Mouse (Mus musculus) adrenal gland, adult 2 months (tissue): ENCODE results near the gene Mrpl50. TPM values are rescaled to one million over a fixed set of nuclear protein-coding genes. Genes with fewer than 3 reads are reported as not detected.
"Not testable (repeated sequence)": the region's sequence is repeated elsewhere in the genome, so short reads cannot be mapped to it uniquely, and the experiment has no call there.

ENCODE experiments used
- DNase-seq: peaks from one replicate; pipeline ENCODE4 v3.0.0; 2021
- polyA plus RNA-seq: library from polyadenylated mRNA; depleted of rRNA; stranded (reverse); fragments of >200 nt; gene quantifications from 2 replicates; pipeline ENCODE4 v1.2.3, GENCODE M21; 2012; rRNA removed
- total RNA-seq, 2 experiments: library from RNA; stranded (reverse); gene quantifications; 2 replicates each; pipeline ENCODE4 v1.2.3; 2021

Gene Mrpl50
- total and polyA plus RNA-seq, 3 experiments, result 0.95 to 48.5 (median 42.9) TPM

DNA sequence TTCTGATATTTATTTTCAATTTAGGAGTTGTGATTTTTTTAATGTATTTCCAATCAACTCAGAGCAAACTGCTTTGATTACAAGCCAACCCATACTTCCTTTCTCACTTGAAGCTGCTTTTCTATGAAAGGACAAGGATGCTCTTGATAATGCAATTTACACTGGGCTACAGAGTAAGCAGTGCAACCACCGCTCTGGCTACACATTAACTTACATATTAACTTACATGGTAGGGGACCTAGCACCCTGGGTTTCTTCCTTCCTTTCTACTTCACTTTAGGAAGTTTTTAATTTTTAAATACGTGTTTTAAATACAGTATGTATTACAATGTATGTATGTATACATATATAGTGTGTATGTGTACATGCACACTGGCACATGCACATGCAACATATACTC is 11.7 kb downstream of the Mrpl50 start:
- DNase-seq, result no peak

DNA sequence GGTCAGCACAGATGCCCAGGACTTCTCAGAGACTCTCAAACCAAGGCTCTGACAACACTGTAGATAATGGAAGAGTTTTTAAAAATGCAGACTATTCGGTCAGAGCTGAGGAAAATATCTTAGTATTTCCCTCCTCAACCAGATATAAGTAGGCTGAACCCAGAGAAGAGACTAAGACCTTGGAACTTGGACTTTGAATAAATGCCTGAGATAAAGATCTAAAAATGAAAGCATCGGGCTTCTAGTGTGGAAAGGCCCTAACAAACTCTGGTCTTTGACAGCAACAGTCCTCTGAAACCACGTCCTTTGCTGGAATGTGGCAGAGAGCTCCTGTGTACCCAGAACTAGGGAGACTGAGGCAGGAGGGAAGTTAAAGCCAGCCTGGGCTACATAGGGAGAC is 14.5 kb downstream of the Mrpl50 start, which contains the start of gene Baat:
Baat (minus strand) TSS at position 172 of the 400 bp plus-strand sequence.
- DNase-seq, result no peak

DNA sequence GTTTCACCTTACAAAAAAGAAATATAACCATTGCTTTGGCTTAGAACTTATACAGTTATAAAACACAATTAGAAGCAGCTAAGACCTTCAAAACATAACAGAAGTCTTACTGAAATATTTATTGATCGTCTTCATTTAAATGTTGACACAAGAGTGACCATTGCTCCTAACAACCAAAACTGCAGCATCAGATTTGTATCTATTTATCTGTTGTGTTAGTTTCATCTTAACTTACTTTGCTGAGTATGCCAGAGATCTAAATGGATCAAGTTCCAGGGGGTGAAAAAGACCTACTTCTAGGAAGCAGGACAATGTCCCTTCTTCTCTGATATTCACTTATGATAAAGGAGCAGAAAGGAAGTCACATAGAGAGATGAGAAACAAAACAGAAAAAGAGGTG is 17.3 kb downstream of the Mrpl50 start:
- no peak for DNase-seq

DNA sequence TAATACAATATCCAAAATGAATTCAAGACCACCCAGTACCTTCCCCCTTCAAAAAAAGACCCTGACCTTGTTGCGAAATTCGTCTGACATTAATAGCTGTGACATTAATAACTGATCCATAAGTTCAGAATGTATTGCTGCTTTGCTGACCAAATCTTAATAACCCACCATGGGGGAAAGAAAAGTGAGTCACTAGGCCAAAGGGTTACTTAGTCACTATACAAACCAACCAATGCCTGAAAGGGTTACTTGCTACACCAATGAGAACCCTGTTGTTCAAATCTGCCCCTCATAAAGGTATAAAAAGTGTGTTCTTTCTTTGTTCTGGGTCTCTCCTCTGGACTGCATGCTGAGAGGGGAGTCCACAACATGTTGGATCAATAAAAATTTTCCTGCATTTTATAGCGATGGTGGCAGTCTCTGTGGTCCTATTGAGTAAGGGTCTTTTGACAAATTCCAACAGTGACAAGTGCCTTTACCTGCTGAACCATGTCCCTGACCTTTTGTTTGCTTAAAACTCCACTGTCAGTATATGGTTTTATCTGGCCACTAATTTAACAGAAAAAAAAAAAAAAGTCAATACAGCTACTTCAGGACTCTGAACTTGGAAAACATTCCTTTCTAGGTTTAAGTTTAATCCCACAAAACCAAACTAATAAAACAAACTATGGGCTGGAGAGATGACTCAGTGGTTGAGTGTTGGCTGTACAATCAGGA is 34.8 kb downstream of the Mrpl50 start:
- not testable (repeated sequence) for DNase-seq

DNA sequence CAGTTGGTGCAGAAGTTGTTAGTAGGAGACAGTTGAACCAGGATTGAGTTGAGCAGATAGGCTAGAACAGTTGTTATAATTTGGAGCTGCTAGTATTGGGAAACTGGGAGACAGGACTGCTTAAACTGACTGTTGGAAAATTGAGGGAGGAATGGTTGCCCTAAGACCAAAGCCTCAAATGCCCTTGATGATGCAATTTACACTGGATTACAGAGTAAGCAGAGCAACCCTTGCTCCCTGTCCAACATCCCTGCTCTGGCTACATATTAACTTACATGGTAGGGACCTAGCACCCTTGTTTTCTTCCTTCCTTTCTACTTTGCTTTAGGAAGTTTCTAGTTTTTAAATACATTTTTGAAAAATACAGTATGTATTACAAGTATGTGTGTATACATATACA is 35.5 kb downstream of the Mrpl50 start:
- DNase-seq, result no peak

DNA sequence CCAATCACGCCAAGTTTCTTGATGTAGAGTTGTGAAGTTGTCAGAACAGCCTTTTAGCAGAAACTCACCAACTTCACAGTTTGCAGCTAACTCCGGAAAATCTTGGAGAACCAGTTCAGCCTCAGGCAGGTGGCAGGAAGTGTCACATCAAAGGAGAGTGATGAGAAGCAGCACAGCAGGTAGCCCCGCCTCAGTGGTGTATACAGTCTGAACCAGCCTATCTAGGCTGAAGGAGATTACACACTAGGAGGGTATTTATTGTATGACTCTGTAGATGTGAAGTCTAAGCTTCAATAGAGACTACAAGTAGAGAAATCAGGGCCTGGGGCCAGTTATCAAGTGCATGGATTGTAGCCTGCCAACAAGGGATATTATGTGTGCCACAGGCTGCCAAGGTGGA is 40.0 kb downstream of the Mrpl50 start:
- DNase-seq, result no peak

DNA sequence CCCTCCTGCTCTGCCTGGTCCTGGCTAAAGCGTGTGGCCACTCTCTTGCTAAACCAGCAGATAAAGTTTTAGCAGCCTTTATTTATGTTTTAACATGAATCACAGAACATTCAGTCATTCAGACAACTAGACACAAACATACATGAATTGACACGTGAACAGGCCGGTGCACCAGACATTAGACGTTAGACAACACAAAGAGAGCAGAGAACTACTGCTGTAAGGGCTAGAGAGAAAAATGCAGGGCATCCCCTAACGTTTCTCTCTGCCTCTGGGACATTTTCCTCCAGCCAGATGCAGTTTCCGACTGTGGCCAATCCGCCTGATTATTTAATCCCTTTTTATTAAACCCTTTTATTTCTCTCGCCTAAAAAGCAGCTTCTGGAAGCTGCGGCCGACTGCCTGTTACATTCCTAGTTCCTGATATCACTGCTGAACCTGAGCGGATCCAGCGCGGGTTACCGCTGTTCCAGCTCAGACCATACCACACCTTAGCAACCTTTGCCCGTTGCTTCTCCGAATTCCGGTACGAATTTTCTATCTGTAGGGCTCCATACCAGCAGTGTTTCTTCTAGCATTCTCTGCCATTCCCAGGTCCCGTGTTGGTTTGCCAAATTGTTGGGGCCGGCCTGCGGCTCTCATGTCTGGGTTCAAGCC is 40.7 kb downstream of the Mrpl50 start:
- no peak for DNase-seq

DNA sequence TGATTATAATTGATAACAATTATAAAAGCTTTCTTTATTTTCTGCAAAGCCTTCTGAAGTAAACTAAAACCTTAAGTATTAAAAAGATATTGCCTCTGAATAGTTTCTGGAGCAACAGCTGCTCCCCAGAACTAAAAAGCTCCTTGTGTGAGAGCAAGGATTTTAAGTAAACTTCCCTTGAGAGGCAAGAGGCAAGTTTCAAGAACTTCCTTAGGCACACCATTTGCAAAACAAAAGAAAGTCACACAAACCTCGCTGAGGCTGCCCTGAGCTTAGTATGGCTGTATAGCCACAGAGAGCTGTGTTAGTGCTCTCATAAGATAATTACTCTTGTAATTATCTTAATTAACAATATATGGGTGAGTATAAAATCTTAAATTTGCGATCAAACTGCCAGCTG is 41.9 kb downstream of the Mrpl50 start:
- DNase-seq, result not testable (repeated sequence)

DNA sequence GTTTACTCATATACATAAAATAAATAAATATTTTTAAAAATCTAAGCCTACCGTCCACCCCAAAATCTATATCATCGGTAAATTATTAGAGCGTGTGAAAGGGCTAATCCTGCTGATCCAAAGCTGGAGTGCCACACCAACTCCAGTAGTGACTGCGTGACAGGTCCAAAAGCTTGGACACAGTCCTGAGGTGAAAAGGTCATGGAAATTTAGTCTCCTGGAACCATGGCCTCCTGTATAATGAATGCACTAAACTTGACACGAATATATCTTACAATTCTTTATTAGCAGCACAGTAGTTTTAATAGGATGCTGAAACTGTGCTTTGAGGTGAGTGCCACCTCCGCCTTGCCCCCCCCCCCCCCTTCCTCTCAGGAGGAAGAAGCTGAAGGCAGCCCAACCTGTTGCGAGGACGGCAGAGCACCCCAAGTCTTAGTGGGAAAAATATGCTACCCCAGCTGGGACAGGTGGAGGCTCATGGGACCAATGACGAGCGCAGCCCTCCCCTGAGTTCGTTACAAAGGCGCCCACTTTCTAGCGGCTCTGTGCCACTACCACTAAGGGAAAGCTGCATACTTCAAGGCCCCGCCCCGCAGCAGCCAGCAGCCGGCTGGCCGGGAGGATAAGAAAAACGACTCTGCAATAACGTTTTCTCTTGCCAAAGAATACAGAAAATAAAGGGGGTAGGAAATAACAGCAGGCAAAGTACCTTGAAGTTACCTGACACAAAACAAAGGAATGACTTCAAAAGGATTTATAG is 42.6 kb downstream of the Mrpl50 start:
- peak; percentile 25 for DNase-seq

DNA sequence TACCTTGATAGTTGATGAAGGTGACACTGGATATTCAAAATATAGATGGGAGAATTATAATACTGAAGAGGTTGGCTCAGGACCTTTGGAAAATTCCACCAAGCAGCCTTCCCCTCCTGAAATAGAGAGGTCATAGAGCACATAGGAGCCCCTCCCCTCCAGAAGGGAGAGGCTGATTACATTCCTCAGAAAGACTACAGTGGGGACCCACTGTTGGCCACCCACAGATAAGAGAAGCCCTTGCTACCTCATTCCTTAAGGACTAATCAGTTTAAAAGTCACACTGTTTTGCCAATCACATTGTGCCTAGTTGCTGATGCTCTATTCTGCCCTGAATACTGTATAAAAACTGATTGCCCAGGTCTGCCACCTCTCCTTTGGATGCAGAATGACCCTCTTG is 46.3 kb downstream of the Mrpl50 start:
- DNase-seq, result no peak

DNA sequence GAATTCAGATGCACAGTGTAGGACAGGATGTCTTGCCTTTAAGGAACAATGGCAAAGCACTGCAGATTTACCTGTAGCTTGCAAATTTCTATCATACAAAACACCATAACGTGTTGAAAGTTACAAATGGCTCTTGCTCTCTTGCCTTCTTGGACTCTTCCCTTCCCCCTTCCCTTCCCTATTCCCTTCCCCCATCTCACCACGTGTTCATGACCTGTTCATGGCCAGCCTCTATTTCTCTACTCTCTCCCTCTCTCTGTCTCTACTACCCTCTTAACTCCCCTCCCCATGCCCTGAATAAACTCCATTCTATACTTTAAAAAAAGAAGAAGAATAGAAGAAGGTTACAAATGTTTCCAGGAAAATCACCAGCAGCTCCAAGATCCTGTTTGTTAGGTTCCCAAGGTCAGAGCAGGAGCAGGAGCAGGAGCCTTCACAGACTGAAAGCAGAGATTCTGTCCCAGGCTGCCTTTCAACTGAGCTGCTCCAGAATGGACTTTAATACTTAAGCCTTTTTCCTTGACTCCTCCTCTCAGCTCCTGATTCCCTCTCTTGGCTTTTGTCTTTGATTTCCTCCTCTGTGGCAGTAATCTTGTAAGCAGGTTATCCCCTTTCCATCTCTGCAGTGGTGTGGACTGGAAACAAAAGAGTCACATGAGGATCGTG is 47.3 kb downstream of the Mrpl50 start, which contains the start of gene Acnat1:
Acnat1 (minus strand) TSS at position 478 of the 666 bp plus-strand sequence.
- no peak for DNase-seq

DNA sequence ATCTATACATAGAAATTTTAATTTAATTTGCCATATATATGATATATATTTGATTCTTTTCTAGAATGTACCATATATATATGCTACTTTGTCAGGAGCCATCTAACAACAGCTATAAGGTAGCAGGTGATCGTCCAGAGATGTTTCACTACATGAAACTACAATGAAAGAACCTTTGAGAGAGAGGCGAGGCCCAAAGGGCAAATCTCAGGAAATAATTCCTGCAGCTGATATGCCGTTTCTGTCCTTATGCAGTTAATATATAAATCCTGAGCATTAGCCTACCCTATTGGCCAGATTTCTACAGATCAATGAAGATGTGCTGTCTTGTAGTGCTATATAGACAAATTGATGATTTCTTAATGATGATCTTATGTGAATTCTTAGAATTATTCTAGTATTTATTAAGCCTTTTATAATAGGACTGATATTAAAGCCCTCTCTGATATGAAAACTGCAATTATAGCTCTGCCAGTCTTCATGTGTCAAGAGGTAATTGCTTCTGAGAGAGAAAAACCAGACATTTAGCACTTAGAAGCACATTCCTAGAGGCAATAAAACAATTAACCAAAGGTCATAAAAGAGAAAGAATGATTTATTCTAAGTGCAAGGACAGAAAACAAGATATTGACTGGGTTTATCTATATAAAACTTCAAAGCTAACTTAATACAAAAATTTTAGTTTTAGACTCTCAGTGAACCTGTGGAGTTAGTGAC is 51.3 kb downstream of the Mrpl50 start:
- no peak for DNase-seq

DNA sequence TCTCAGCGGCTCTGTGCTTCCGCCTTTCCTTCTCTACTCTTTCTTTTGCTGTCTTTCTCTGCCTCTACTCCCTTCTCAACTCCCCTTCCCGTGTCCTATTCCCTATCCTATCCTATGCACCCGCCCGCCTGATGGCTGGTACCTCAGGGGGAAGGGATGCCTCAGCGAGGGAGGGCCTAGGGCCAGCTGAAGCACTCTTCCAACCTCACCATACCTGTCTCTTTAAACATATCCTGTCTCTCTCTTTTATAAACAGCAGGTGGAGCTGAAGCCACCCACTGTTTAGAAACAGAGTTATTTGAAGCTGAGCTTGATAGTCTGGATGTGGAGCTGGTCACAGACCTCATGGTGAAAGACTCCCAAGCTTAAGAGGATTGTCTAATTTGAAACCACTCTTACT is 53.5 kb downstream of the Mrpl50 start:
- DNase-seq, result no peak

Other genes starting within 250 kb of the Mrpl50 start
- gene Acnat2, start 112.9 kb downstream of the Mrpl50 start, total RNA-seq, result under 1 TPM; 0.73 to 0.75 TPM
- gene Acnat2, start 112.9 kb downstream of the Mrpl50 start, polyA plus RNA-seq, result not detected in 2 replicates
- gene Acnat1, start 47.2 kb downstream of the Mrpl50 start, total RNA-seq, result 1 to 10 TPM; 1.8 to 2.6 TPM
- 0.11 TPM in 1 of 2 replicates, not detected in the other for gene Acnat1, start 47.2 kb downstream of the Mrpl50 start, polyA plus RNA-seq
- gene Baat, start 14.5 kb downstream of the Mrpl50 start, total RNA-seq, result under 1 TPM; 0.24 to 0.72 TPM
- gene Baat, start 14.5 kb downstream of the Mrpl50 start, polyA plus RNA-seq, result not detected in 2 replicates
- gene Zfp189, start 83 bp upstream of the Mrpl50 start, total RNA-seq, result 1 to 10 TPM; 5.4 to 6.2 TPM
- gene Zfp189, start 83 bp upstream of the Mrpl50 start, polyA plus RNA-seq, result 0.51 and 0.59 TPM in 2 replicates
- gene Aldob, start 28.5 kb upstream of the Mrpl50 start, total RNA-seq, result 1 to 10 TPM in 1 of 2 experiments, under 1 TPM in 1; 0.79 to 6.5 TPM
- 1.3 TPM in 1 of 2 replicates, not detected in the other for gene Aldob, start 28.5 kb upstream of the Mrpl50 start, polyA plus RNA-seq
- gene Tmem246, start 76.8 kb upstream of the Mrpl50 start, total RNA-seq, result 10 to 100 TPM in 1 of 2 experiments, 1 to 10 TPM in 1; 9.7 to 14.4 TPM
- 12.8 and 17.0 TPM in 2 replicates for gene Tmem246, start 76.8 kb upstream of the Mrpl50 start, polyA plus RNA-seq
- gene Rnf20, start 110.9 kb upstream of the Mrpl50 start, total RNA-seq, result 10 to 100 TPM; 46.8 to 54.3 TPM
- gene Rnf20, start 110.9 kb upstream of the Mrpl50 start, polyA plus RNA-seq, result 22.2 and 24.1 TPM in 2 replicates
- gene Ppp3r2, start 160.9 kb upstream of the Mrpl50 start, total RNA-seq, result not detected
- not detected in 2 replicates for gene Ppp3r2, start 160.9 kb upstream of the Mrpl50 start, polyA plus RNA-seq